In genomic region chr5:37118242-37118641, GRCm38 (mm10) we compare ENCODE assay signal across 10 mouse cellular contexts. TPM values are rescaled to one million over a fixed set of nuclear protein-coding genes. Genes with fewer than 3 reads are reported as not detected.
A peak's percentile ranks its signal among the peaks of the same experiment; 100 is the strongest.
DNase-seq lines count a peak whose midpoint lies in the region; ATAC-seq lines count a peak whose summit lies in the region.
"Had no signal": no experiment of that assay in that cellular context is flagged by ENCODE, and none has a peak within 500 bp of the region (broad histone marks: within the 10 kb centered on the region; RNA-seq: fewer than 3 reads in every experiment).

No protein-coding gene starts in this region.

- peak; percentile 71 for ATAC-seq in CD4-positive, CD25-positive, alpha-beta regulatory T cell, adult 4 months
- no peak for ATAC-seq in hindbrain, embryonic 14.5 days (ENCODE audit: low FRiP score)

- H3K27ac ChIP-seq in hindbrain, embryonic 14.5 days: no peak overlapping the region
- H3K27ac ChIP-seq: embryonic facial prominence, embryonic 15.5 days had no signal

- H3K9me3 ChIP-seq in hindbrain, embryonic 14.5 days (ENCODE audit: control insufficient read depth, low read length): no peaks in the 10 kb centered on the region
- H3K9me3 ChIP-seq: embryonic facial prominence, embryonic 15.5 days had no signal

- 55% methylated on average over 4 of the region's 4 CpGs for WGBS in hindbrain, embryonic 14.5 days

- H3K4me3 ChIP-seq in hindbrain, embryonic 14.5 days (replicated peaks; ENCODE audit: low read length): no peak overlapping the region
- H3K4me3 ChIP-seq: embryonic facial prominence, embryonic 15.5 days had no signal

- H3K36me3 ChIP-seq in hindbrain, embryonic 14.5 days (replicated peaks; ENCODE audit: control insufficient read depth, insufficient read depth): peaks cover 22% of the 10 kb centered on the region; the same call in 1 of the 2 replicates
- H3K36me3 ChIP-seq: embryonic facial prominence, embryonic 15.5 days had no signal

- H3K4me2 ChIP-seq in hindbrain, embryonic 14.5 days (replicated peaks): no peak overlapping the region
- H3K4me2 ChIP-seq: embryonic facial prominence, embryonic 15.5 days had no signal

- no peaks in the 10 kb centered on the region for H3K4me1 ChIP-seq in hindbrain, embryonic 14.5 days (replicated peaks; ENCODE audit: control insufficient read depth, insufficient read depth, low read length)
- H3K4me1 ChIP-seq: embryonic facial prominence, embryonic 15.5 days had no signal

- no peak overlapping the region for H3K9ac ChIP-seq in hindbrain, embryonic 14.5 days
- H3K9ac ChIP-seq: embryonic facial prominence, embryonic 15.5 days had no signal

- H3K27me3 ChIP-seq in hindbrain, embryonic 14.5 days (ENCODE audit: control insufficient read depth, insufficient read depth, low read length): no peaks in the 10 kb centered on the region
- H3K27me3 ChIP-seq: embryonic facial prominence, embryonic 15.5 days had no signal

- DNase-seq in kidney, postnatal 14 days: peak; percentile 3
- no peak for DNase-seq in kidney, adult 9 months
- peak; percentile 61 for DNase-seq in ZHBTc4 (ENCODE audit: low read depth, low spot score)
- peak; percentile 73 for DNase-seq in hindbrain, embryonic 14.5 days (ENCODE audit: low spot score)
- DNase-seq in thymus, postnatal 4 days: peak; percentile 53
- no peak for DNase-seq in ovary, postnatal 14 days (ENCODE audit: low spot score)
- DNase-seq in right cerebral cortex, postnatal 10 days (ENCODE audit: low spot score in 2 of 2): no peak

RNA-seq across cellular contexts. Expression of gene Gm1043, which starts 33.1 kb away (rescaled TPM):
- polyA plus RNA-seq in CD4-positive, CD25-positive, alpha-beta regulatory T cell, adult 4 months (2017; shearing (Covaris generic)): 1 to 10 TPM; 2.4 to 4.2 TPM
- 1.7 and 2.0 TPM in 2 replicates for polyA plus RNA-seq in hindbrain, embryonic 14.5 days (2014; fragmentation: Nextera tagmentation; extraction: Ambion mirVana)
- polyA plus RNA-seq: lung, embryonic 16.5 days had no signal

Comparison
In these comparisons a context has a peak if more than half of its experiments do, and no peak if none do; other contexts are left out.
1. DNase-seq: peak in kidney, postnatal 14 days (single experiment), ZHBTc4 (single experiment), hindbrain, embryonic 14.5 days (single experiment) and thymus, postnatal 4 days (single experiment); none in kidney, adult 9 months (single experiment), ovary, postnatal 14 days (single experiment) and right cerebral cortex, postnatal 10 days (0 of 2).